18 mouse cellular contexts compared by ENCODE assay signal in genomic region chr3:152288276-152288675, GRCm38 (mm10). TPM values are rescaled to one million over a fixed set of nuclear protein-coding genes. Genes with fewer than 3 reads are reported as not detected.
"Had no signal": no experiment of that assay in that cellular context is flagged by ENCODE, and none has a peak within 500 bp of the region (broad histone marks: within the 10 kb centered on the region; RNA-seq: fewer than 3 reads in every experiment).

No protein-coding gene starts in this region.

- DNase-seq: kidney, postnatal 4 days; lung, adult 2 months; lung, postnatal 14 days; lung, postnatal 4 days; retina, postnatal 1 day; right cerebral cortex, postnatal 25 days; spleen, adult 18-20 months; thymus, postnatal 25 days had no signal

- H3K4me3 ChIP-seq: limb, embryonic 12.5 days; limb, embryonic 15.5 days; liver, embryonic 12.5 days; midbrain, embryonic 12.5 days; midbrain, embryonic 15.5 days; myocyte; neural tube, embryonic 13.5 days; stomach, embryonic 15.5 days had no signal

- H3K9ac ChIP-seq: limb, embryonic 12.5 days; limb, embryonic 15.5 days; liver, embryonic 12.5 days; midbrain, embryonic 12.5 days; midbrain, embryonic 15.5 days; neural tube, embryonic 13.5 days; stomach, embryonic 15.5 days had no signal

- H3K27ac ChIP-seq: limb, embryonic 12.5 days; limb, embryonic 15.5 days; liver, embryonic 12.5 days; midbrain, embryonic 12.5 days; midbrain, embryonic 15.5 days; neural tube, embryonic 13.5 days; stomach, embryonic 15.5 days had no signal

- ATAC-seq: liver, embryonic 12.5 days; midbrain, embryonic 15.5 days had no signal

- H3K9me3 ChIP-seq: limb, embryonic 12.5 days; limb, embryonic 15.5 days; liver, embryonic 12.5 days; midbrain, embryonic 12.5 days; midbrain, embryonic 15.5 days; neural tube, embryonic 13.5 days; stomach, embryonic 15.5 days had no signal

- H3K4me1 ChIP-seq: liver, embryonic 12.5 days; midbrain, embryonic 12.5 days; midbrain, embryonic 15.5 days; neural tube, embryonic 13.5 days; stomach, embryonic 15.5 days had no signal

- H3K27me3 ChIP-seq: limb, embryonic 12.5 days; limb, embryonic 15.5 days; liver, embryonic 12.5 days; midbrain, embryonic 12.5 days; midbrain, embryonic 15.5 days; neural tube, embryonic 13.5 days; stomach, embryonic 15.5 days had no signal

- H3K4me2 ChIP-seq: limb, embryonic 12.5 days; limb, embryonic 15.5 days; liver, embryonic 12.5 days; midbrain, embryonic 12.5 days; midbrain, embryonic 15.5 days; neural tube, embryonic 13.5 days; stomach, embryonic 15.5 days had no signal

RNA-seq across cellular contexts. Expression of gene Nexn, which starts 22.1 kb away (rescaled TPM):
- total RNA-seq: megakaryocyte progenitor cell, adult 5-6 weeks; monocyte, adult 5-6 weeks had no signal
